Mouse (Mus musculus) stomach, embryonic 16.5 days (tissue): ENCODE results near the gene Olfr648. TPM values are rescaled to one million over a fixed set of nuclear protein-coding genes. Genes with fewer than 3 reads are reported as not detected.

Experiments
- ATAC-seq: fragments of 200-750 bp; cut with Nextera tagmentation; 2 replicates; pipeline ENCODE4 v1.8.0; 2017; ENCODE audit warnings: moderate number of reproducible peaks, moderate TSS enrichment; ENCODE audit not compliant: insufficient read depth, low FRiP score
- H3K27ac ChIP-seq: fragments of 300-500 bp; sonication (generic); 2 replicates; pipeline ENCODE4 v1.5.1; 2014; ENCODE audit warnings: low read length
- H3K27me3 ChIP-seq: fragments of 300-500 bp; sonication (generic); 2 replicates; pipeline ENCODE4 v1.6.1; 2014; ENCODE audit warnings: low read length, control low read depth, mixed read lengths; ENCODE audit not compliant: control insufficient read depth, insufficient read depth
- H3K36me3 ChIP-seq: fragments of 300-500 bp; sonication (generic); 2 replicates; pipeline ENCODE4 v1.6.1; 2014; ENCODE audit warnings: low read length; ENCODE audit not compliant: control insufficient read depth, insufficient read depth
- H3K4me1 ChIP-seq: fragments of 300-500 bp; sonication (generic); 2 replicates; pipeline ENCODE4 v1.6.1; 2014; ENCODE audit warnings: low read length, control low read depth, mixed read lengths; ENCODE audit not compliant: control insufficient read depth, insufficient read depth
- H3K4me2 ChIP-seq: fragments of 300-500 bp; sonication (generic); 2 replicates; pipeline ENCODE4 v1.6.1; 2014; ENCODE audit warnings: low read depth, low read length, mixed read lengths
- H3K4me3 ChIP-seq: fragments of 300-500 bp; sonication (generic); replicated peaks from 2 replicates; pipeline ENCODE4 v1.5.1; 2014; ENCODE audit warnings: mild to moderate bottlenecking, low read length
- H3K9ac ChIP-seq: fragments of 300-500 bp; sonication (generic); 2 replicates; pipeline ENCODE4 v1.6.1; 2014; ENCODE audit warnings: low read length
- H3K9me3 ChIP-seq: fragments of 300-500 bp; sonication (generic); replicated peaks from 2 replicates; pipeline ENCODE4 v1.6.1; 2016; ENCODE audit warnings: low read length, control low read depth; ENCODE audit not compliant: control insufficient read depth
- WGBS: fragments of 180-500 bp; shearing (Covaris S2); extraction: QIAGEN DNeasy Blood & Tissue Kit; methylation state at CpG from one replicate; pipeline ENCODE4 v1.1.7; 2014; 5-methylcytosine and 5-hydroxymethylcytosine counted together
- polyA plus RNA-seq: library from polyadenylated mRNA; unstranded; fragments of >200 nt; fragmentation: Nextera tagmentation; extraction: Ambion mirVana; gene quantifications from 2 replicates; pipeline ENCODE4 v1.2.1, GENCODE M21; 2015

The Olfr648 gene
- polyA plus RNA-seq, 1 experiment from 2014 or later = 0.26 TPM

- Histone ChIP-seq H3K4me1 (no peaks in the 10 kb centered on the region), H3K9ac (no peak overlapping the region), H3K27ac (no peak overlapping the region), H3K27me3 (no peaks in the 10 kb centered on the region), H3K9me3 (no peaks in the 10 kb centered on the region), H3K4me2 (no peak overlapping the region), H3K4me3 (no peak overlapping the region), H3K36me3 (no peaks in the 10 kb centered on the region)
- WGBS = 81% methylated on average over 1 of the region's 1 CpGs
- ATAC-seq = no peak
Measured at GRCm38 (mm10) chr7:104179074-104179473, 4.1 kb downstream of the Olfr648 start.

- Histone ChIP-seq H3K4me2 (no peak overlapping the region), H3K9ac (no peak overlapping the region), H3K27me3 (no peaks in the 10 kb centered on the region), H3K4me3 (no peak overlapping the region), H3K27ac (no peak overlapping the region), H3K36me3 (no peaks in the 10 kb centered on the region), H3K9me3 (no peaks in the 10 kb centered on the region), H3K4me1 (no peaks in the 10 kb centered on the region)
- WGBS = 71% methylated on average over 5 of the region's 5 CpGs
- ATAC-seq = no peak
Measured at GRCm38 (mm10) chr7:104178422-104179054, 4.7 kb downstream of the Olfr648 start.

GRCm38 (mm10) chr7:104175085-104175484 is 8.1 kb downstream of the Olfr648 start:
- 64% methylated on average over 1 of the region's 1 CpGs for WGBS
- no peak overlapping the region for H3K27ac ChIP-seq
- H3K4me1 ChIP-seq = no peaks in the 10 kb centered on the region
- ATAC-seq = no peak
- no peaks in the 10 kb centered on the region for H3K27me3 ChIP-seq
- no peaks in the 10 kb centered on the region for H3K9me3 ChIP-seq
- no peak overlapping the region for H3K4me2 ChIP-seq
- H3K4me3 ChIP-seq = no peak overlapping the region
- H3K36me3 ChIP-seq = no peaks in the 10 kb centered on the region
- H3K9ac ChIP-seq = no peak overlapping the region

- 67% methylated on average over 6 of the region's 6 CpGs for WGBS
- ATAC-seq = no peak
Measured at GRCm38 (mm10) chr7:104169634-104170204, 13.5 kb downstream of the Olfr648 start.

GRCm38 (mm10) chr7:104167105-104167504 is 16.1 kb downstream of the Olfr648 start:
- 77% methylated on average over 6 of the region's 6 CpGs for WGBS
- no peak overlapping the region for H3K27ac ChIP-seq
- H3K4me2 ChIP-seq = no peak overlapping the region
- H3K4me1 ChIP-seq = no peaks in the 10 kb centered on the region
- H3K4me3 ChIP-seq = no peak overlapping the region
- no peaks in the 10 kb centered on the region for H3K9me3 ChIP-seq
- no peak for ATAC-seq
- H3K9ac ChIP-seq = no peak overlapping the region
- H3K27me3 ChIP-seq = no peaks in the 10 kb centered on the region
- H3K36me3 ChIP-seq = no peaks in the 10 kb centered on the region

More at GRCm38 (mm10) chr7:104169634-104170204, 13.5 kb downstream of the Olfr648 start:
- no peaks in the 10 kb centered on the region for H3K9me3 ChIP-seq
- H3K4me1 ChIP-seq = no peaks in the 10 kb centered on the region
- H3K4me2 ChIP-seq = no peak overlapping the region
- no peaks in the 10 kb centered on the region for H3K27me3 ChIP-seq
- no peaks in the 10 kb centered on the region for H3K36me3 ChIP-seq
- no peak overlapping the region for H3K9ac ChIP-seq
- H3K27ac ChIP-seq = no peak overlapping the region
- no peak overlapping the region for H3K4me3 ChIP-seq

GRCm38 (mm10) chr7:104150456-104150855 is 32.7 kb downstream of the Olfr648 start, which contains the start of gene Ubqlnl:
Gene Ubqlnl, minus strand, starts transcription at chr7:104150556.
- WGBS = 83% methylated on average over 2 of the region's 2 CpGs
- no peak for ATAC-seq
- H3K4me1 ChIP-seq = no peaks in the 10 kb centered on the region
- H3K4me3 ChIP-seq = no peak within 1 kb of the TSS
- H3K27ac ChIP-seq = no peak within 1 kb of the TSS
- no peak within 1 kb of the TSS for H3K4me2 ChIP-seq
- H3K27me3 ChIP-seq = no peaks in the 10 kb centered on the region
- H3K9ac ChIP-seq = no peak within 1 kb of the TSS
- no peaks in the 10 kb centered on the region for H3K36me3 ChIP-seq
- H3K9me3 ChIP-seq = no peaks in the 10 kb centered on the region

- 64% methylated on average over 3 of the region's 3 CpGs for WGBS
- H3K27me3 ChIP-seq = no peaks in the 10 kb centered on the region
Measured at GRCm38 (mm10) chr7:104143179-104143578, 40.0 kb downstream of the Olfr648 start, which contains the start of gene Ubqln3. Gene Ubqln3, minus strand, starts transcription at chr7:104143279.

GRCm38 (mm10) chr7:104137305-104137704 is 45.9 kb downstream of the Olfr648 start, which contains the start of gene Olfr643:
Gene Olfr643, minus strand, starts transcription at chr7:104137405.
- ATAC-seq = no peak
- Histone ChIP-seq H3K4me3 (no peak within 1 kb of the TSS), H3K4me2 (no peak within 1 kb of the TSS), H3K27ac (no peak within 1 kb of the TSS), H3K36me3 (no peaks in the 10 kb centered on the region), H3K9ac (no peak within 1 kb of the TSS), H3K9me3 (no peaks in the 10 kb centered on the region), H3K27me3 (no peaks in the 10 kb centered on the region), H3K4me1 (no peaks in the 10 kb centered on the region)
- 73% methylated on average over 5 of the region's 5 CpGs for WGBS

More at GRCm38 (mm10) chr7:104143179-104143578, 40.0 kb downstream of the Olfr648 start, which contains the start of gene Ubqln3:
- Histone ChIP-seq H3K36me3 (no peaks in the 10 kb centered on the region), H3K9ac (no peak within 1 kb of the TSS), H3K4me3 (no peak within 1 kb of the TSS), H3K4me1 (no peaks in the 10 kb centered on the region), H3K9me3 (no peaks in the 10 kb centered on the region), H3K27ac (no peak within 1 kb of the TSS), H3K4me2 (no peak within 1 kb of the TSS)
- ATAC-seq = no peak

GRCm38 (mm10) chr7:104129726-104130125 is 53.5 kb downstream of the Olfr648 start, which contains the start of gene Ubqln5:
Gene Ubqln5, minus strand, starts transcription at chr7:104129826.
- Histone ChIP-seq H3K27me3 (no peaks in the 10 kb centered on the region), H3K4me3 (no peak within 1 kb of the TSS), H3K27ac (no peak within 1 kb of the TSS), H3K4me1 (no peaks in the 10 kb centered on the region), H3K36me3 (no peaks in the 10 kb centered on the region), H3K9me3 (no peaks in the 10 kb centered on the region), H3K4me2 (no peak within 1 kb of the TSS), H3K9ac (no peak within 1 kb of the TSS)
- 90% methylated on average over 5 of the region's 5 CpGs for WGBS
- ATAC-seq = no peak; the same call in 1 of the 2 replicates
